Mouse (Mus musculus): ENCODE measurements around the gene Gm21985. TPM values are rescaled to one million over a fixed set of nuclear protein-coding genes. Genes with fewer than 3 reads are reported as not detected.
"Not testable (repeated sequence)": the region's sequence is repeated elsewhere in the genome, so short reads cannot be mapped to it uniquely, and the experiment has no call there.

Gene Gm21985
- total RNA-seq, 2 experiments from 2014 or later: 3.7 TPM; not detected in 1

- TF ChIP-seq CTCF (IDR thresholded peaks at IDR 0.05): no peak; the same call in none of the 2 replicates
- Histone ChIP-seq H3K4me3 (peak within 1 kb of the TSS; percentile 93), H3K27ac (peak within 1 kb of the TSS; percentile 96)
- peak; percentile 89 to 90 for DNase-seq (ENCODE audit: extremely low spot score in 1 of 2, low spot score in 2 of 2)
- intact Hi-C loops (cut with DNase I): loop anchor here (5.0 to 10.0 kb wide), 3 partner anchors 69 to 217 kb away; partner anchors contain the start of genes Chrm5 and Emc7
Measured at GRCm38 (mm10) chr2:112265448-112266241, 469 bp upstream of the Gm21985 start, which contains the start of gene Slc12a6. TSS of gene Slc12a6 (plus strand) at chr2:112265825.

DNA sequence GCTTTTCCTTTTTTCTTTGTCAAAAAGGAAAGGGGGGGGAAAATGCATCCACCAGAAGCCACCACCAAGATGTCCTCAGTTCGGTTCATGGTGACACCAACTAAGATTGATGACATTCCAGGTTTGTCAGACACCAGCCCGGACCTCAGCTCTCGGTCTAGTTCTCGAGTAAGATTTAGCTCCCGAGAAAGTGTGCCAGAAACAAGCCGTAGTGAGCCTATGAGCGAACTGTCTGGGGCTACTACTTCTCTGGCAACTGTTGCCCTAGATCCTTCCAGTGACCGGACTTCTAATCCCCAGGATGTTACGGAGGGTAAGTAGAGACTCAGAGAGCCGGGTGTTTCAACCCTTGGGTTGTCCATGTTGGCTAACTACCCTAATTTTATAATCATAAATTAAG is 666 bp downstream of the Gm21985 start:
- Histone ChIP-seq H3K27ac (peak overlapping the region; percentile 96), H3K4me3 (peak overlapping the region; percentile 93)
- TF ChIP-seq CTCF (IDR thresholded peaks at IDR 0.05): no peak
- no peak for DNase-seq (ENCODE audit: extremely low spot score in 1 of 2, low spot score in 2 of 2)
- intact Hi-C loops (cut with DNase I): loop anchor here (5.0 to 10.0 kb wide), 3 partner anchors 68 to 216 kb away; partner anchors contain the start of genes Chrm5 and Emc7

DNA sequence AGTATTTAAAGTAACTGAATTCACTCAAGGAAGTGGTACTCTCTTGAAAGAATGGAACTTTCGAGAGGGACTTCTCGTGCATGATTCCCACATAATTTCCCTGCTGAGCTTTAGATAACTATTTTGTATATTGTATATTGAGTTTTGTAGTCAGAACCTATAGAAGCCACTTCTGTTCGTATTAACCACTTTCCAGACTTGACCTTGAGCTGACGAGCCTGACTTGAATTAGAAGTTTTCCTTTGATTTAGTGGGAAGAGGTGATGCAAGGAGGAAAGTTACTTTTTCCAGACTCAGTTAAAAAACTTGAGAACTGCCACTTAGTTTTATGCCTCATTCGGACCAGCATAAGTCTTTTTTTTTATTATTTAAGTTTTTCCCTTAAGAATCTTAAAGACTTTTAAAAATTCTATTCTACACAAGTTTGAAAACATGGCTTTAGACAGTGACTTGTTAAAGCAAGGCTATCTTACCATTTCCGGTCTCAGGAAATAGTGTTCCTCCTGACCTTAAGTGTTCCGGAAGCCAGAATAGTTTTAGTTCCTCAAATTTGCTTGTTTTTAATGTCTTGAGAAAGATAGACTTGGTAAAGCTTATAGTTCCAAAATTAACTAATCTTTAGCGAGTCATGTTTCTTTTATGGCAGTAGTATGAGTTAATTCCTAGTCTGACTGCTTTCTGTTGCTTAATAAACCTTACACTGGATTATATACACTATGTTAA is 1.6 kb downstream of the Gm21985 start:
- H3K27ac ChIP-seq: peak overlapping the region; percentile 34; the same call in 1 of the 2 replicates
- no peak for DNase-seq (ENCODE audit: extremely low spot score in 1 of 2, low spot score in 2 of 2)
- TF ChIP-seq CTCF (IDR thresholded peaks at IDR 0.05): no peak
- peak overlapping the region; percentile 93 for H3K4me3 ChIP-seq
- intact Hi-C loops (cut with DNase I): loop anchor here (5.0 to 10.0 kb wide), 3 partner anchors 67 to 215 kb away; partner anchors contain the start of genes Chrm5 and Emc7

GRCm38 (mm10) chr2:112270011-112270410 is 3.9 kb downstream of the Gm21985 start:
- intact Hi-C loops (cut with DNase I): no loop called here
- H3K27ac ChIP-seq: no peak overlapping the region
- no peak for TF ChIP-seq CTCF (IDR thresholded peaks at IDR 0.05)
- no peak overlapping the region for H3K4me3 ChIP-seq
- DNase-seq (ENCODE audit: extremely low spot score in 1 of 2, low spot score in 2 of 2): no peak

GRCm38 (mm10) chr2:112272909-112273308 is 6.8 kb downstream of the Gm21985 start:
- no peak for DNase-seq (ENCODE audit: extremely low spot score in 1 of 2, low spot score in 2 of 2)
- no peak for TF ChIP-seq CTCF (IDR thresholded peaks at IDR 0.05)
- intact Hi-C loops (cut with DNase I): no loop called here

GRCm38 (mm10) chr2:112273474-112273873 is 7.4 kb downstream of the Gm21985 start:
- no peak for TF ChIP-seq CTCF (IDR thresholded peaks at IDR 0.05)
- DNase-seq (ENCODE audit: extremely low spot score in 1 of 2, low spot score in 2 of 2): no peak
- no peak overlapping the region for H3K4me3 ChIP-seq
- no peak overlapping the region for H3K27ac ChIP-seq
- intact Hi-C loops (cut with DNase I): no loop called here

More at GRCm38 (mm10) chr2:112272909-112273308, 6.8 kb downstream of the Gm21985 start:
- H3K27ac ChIP-seq: no peak overlapping the region
- H3K4me3 ChIP-seq: no peak overlapping the region

DNA sequence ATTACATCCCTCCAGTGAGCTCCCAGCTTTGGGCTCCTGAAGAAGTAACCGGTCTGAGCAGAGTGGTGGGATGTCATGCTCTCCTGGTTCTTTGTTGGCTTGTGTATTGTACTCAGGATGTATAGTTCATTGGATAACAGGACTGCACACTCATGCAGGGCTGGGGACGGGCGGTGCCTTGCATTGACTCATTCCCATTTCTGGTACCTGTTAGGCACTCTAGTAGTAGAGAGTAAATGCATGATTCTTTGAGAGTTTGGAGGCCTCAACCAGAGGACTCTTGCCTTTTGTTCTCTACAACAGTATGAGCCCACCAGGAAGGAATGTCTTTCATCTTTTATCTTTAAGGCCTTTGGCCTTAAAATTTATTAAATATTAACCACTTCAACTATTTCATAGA is 10.8 kb downstream of the Gm21985 start:
- TF ChIP-seq CTCF (IDR thresholded peaks at IDR 0.05): no peak

DNA sequence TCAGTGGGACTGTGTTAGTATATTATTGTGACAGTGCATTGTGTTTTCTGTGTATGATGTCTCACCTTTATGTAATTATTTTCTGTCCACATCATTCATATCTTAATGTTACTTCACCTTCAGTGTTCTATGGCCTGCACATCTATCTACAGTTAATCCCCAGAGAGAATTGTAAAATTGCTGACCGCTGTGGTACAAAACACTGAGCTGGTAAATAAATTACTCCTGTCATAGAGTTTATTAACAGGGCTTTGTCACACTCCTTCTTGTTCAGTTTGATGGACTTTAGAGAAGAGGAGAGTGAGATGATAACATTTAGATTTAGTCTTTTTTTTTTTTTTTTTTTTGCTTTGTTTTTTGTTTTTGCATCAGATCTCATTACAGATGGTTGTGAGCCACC is 16.7 kb downstream of the Gm21985 start:
- no peak for DNase-seq (ENCODE audit: extremely low spot score in 1 of 2, low spot score in 2 of 2)
- H3K4me3 ChIP-seq: no peak overlapping the region

More for the DNA sequence above, 10.8 kb downstream of the Gm21985 start:
- no peak overlapping the region for H3K4me3 ChIP-seq
- no peak overlapping the region for H3K27ac ChIP-seq
- DNase-seq (ENCODE audit: extremely low spot score in 1 of 2, low spot score in 2 of 2): no peak
- intact Hi-C loops (cut with DNase I): no loop called here

DNA sequence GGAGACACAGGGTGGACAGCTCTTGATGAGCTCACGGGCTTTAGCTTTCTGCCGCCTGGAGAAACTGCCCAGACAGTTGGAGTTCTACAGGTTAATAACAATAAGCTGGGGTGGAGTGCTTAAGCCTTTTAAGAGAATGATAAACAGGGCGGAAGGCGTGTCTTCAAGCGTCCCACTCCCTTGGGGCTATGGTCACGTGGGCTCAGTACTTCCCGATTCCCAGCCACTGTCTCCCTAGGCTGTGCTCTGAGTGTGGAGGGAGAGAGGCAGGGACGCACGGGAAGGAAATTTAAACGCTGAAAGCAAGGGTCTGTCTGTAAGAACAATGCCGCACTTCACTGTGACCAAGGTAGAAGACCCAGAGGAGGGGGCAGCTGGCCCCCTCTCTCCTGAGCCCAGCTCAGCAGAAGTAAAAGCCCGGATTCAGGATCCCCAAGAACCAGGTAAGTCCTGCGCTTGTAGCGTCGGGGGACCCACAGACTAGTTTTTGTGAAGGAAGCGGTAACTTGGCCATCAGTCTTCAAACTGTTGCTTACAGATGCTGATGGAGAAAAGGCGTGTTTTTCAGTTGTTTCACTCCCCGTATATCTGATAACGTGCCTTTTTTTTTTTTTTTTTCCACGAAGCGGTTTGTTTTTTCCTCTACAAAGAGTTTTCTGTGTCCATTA is 18.4 kb downstream of the Gm21985 start:
- TF ChIP-seq CTCF (IDR thresholded peaks at IDR 0.05): no peak
- no peak for DNase-seq (ENCODE audit: extremely low spot score in 1 of 2, low spot score in 2 of 2)
- H3K4me3 ChIP-seq: peak overlapping the region; percentile 52
- peak overlapping the region; percentile 29; the same call in 1 of the 2 replicates for H3K27ac ChIP-seq
- intact Hi-C loops (cut with DNase I): no loop called here

More for the DNA sequence above, 16.7 kb downstream of the Gm21985 start:
- no peak overlapping the region for H3K27ac ChIP-seq
- intact Hi-C loops (cut with DNase I): no loop called here
- no peak for TF ChIP-seq CTCF (IDR thresholded peaks at IDR 0.05)

- Histone ChIP-seq H3K27ac (no peak overlapping the region), H3K4me3 (peak overlapping the region; percentile 52)
- TF ChIP-seq CTCF (IDR thresholded peaks at IDR 0.05): no peak
- DNase-seq (ENCODE audit: extremely low spot score in 1 of 2, low spot score in 2 of 2): no peak
- intact Hi-C loops (cut with DNase I): no loop called here
Measured at GRCm38 (mm10) chr2:112285031-112285390, 18.9 kb downstream of the Gm21985 start.

GRCm38 (mm10) chr2:112286062-112286461 is 19.9 kb downstream of the Gm21985 start:
- H3K27ac ChIP-seq; intact Hi-C loops (cut with DNase I); H3K4me3 ChIP-seq; DNase-seq (ENCODE audit: extremely low spot score in 1 of 2, low spot score in 2 of 2): not testable (repeated sequence)

All from left cerebral cortex, adult 2 months (tissue).